Mouse (Mus musculus): ENCODE data around the gene Scarb2. TPM values are rescaled to one million over a fixed set of nuclear protein-coding genes. Genes with fewer than 3 reads are reported as not detected.

The Scarb2 gene
- 61.5 TPM for polyA plus RNA-seq (2014; fragmentation: Illumina TruSeq; extraction: RNeasy Lipid Tissue Mini Kit (QIAGEN cat#74804); ENCODE audit: low replicate concordance)

GRCm38 (mm10) chr5:92506733-92507132 is at the start of gene Scarb2:
TSS of gene Scarb2 (minus strand) at chr5:92506833.

GRCm38 (mm10) chr5:92554891-92555511 is 48.4 kb upstream of the Scarb2 start, which contains the start of gene Fam47e:
TSS of gene Fam47e (plus strand) at chr5:92555069.

GRCm38 (mm10) chr5:92435025-92435584 is 71.5 kb downstream of the Scarb2 start, which contains the start of gene Nup54:
TSS of gene Nup54 (minus strand) at chr5:92435219.

Other genes starting within 250 kb of the Scarb2 start
- gene Naaa, start 228.7 kb downstream of the Scarb2 start, polyA plus RNA-seq (2014; fragmentation: Illumina TruSeq; extraction: RNeasy Lipid Tissue Mini Kit (QIAGEN cat#74804); ENCODE audit: low replicate concordance): 21.5 TPM
- gene Sdad1, start 196.4 kb downstream of the Scarb2 start, polyA plus RNA-seq (2014; fragmentation: Illumina TruSeq; extraction: RNeasy Lipid Tissue Mini Kit (QIAGEN cat#74804); ENCODE audit: low replicate concordance): 18.6 TPM
- gene Cxcl9, start 178.8 kb downstream of the Scarb2 start, polyA plus RNA-seq (2014; fragmentation: Illumina TruSeq; extraction: RNeasy Lipid Tissue Mini Kit (QIAGEN cat#74804); ENCODE audit: low replicate concordance): 16.9 TPM
- gene Art3, start 175.0 kb downstream of the Scarb2 start, polyA plus RNA-seq (2014; fragmentation: Illumina TruSeq; extraction: RNeasy Lipid Tissue Mini Kit (QIAGEN cat#74804); ENCODE audit: low replicate concordance): 10.9 TPM
- gene Cxcl10, start 157.9 kb downstream of the Scarb2 start, polyA plus RNA-seq (2014; fragmentation: Illumina TruSeq; extraction: RNeasy Lipid Tissue Mini Kit (QIAGEN cat#74804); ENCODE audit: low replicate concordance): 10.5 TPM
- 52.1 TPM for gene Nup54, start 71.6 kb downstream of the Scarb2 start, polyA plus RNA-seq (2014; fragmentation: Illumina TruSeq; extraction: RNeasy Lipid Tissue Mini Kit (QIAGEN cat#74804); ENCODE audit: low replicate concordance)
- gene Fam47e, start 48.2 kb upstream of the Scarb2 start, polyA plus RNA-seq (2014; fragmentation: Illumina TruSeq; extraction: RNeasy Lipid Tissue Mini Kit (QIAGEN cat#74804); ENCODE audit: low replicate concordance): not detected
- gene Stbd1, start 96.2 kb upstream of the Scarb2 start, polyA plus RNA-seq (2014; fragmentation: Illumina TruSeq; extraction: RNeasy Lipid Tissue Mini Kit (QIAGEN cat#74804); ENCODE audit: low replicate concordance): 2.0 TPM
- 1.5 TPM for gene Ccdc158, start 168.4 kb upstream of the Scarb2 start, polyA plus RNA-seq (2014; fragmentation: Illumina TruSeq; extraction: RNeasy Lipid Tissue Mini Kit (QIAGEN cat#74804); ENCODE audit: low replicate concordance)
- 7.1 TPM for gene Shroom3, start 176.6 kb upstream of the Scarb2 start, polyA plus RNA-seq (2014; fragmentation: Illumina TruSeq; extraction: RNeasy Lipid Tissue Mini Kit (QIAGEN cat#74804); ENCODE audit: low replicate concordance)

Data from small intestine, adult 10 weeks (tissue).